Mouse (Mus musculus) MEL (cell line): ENCODE measurements around the gene Slc22a1. TPM values are rescaled to one million over a fixed set of nuclear protein-coding genes. Genes with fewer than 3 reads are reported as not detected.

Experiments used
- DNase-seq: peaks from one replicate; pipeline ENCODE4 v3.0.0; 2011; ENCODE audit warnings: low read depth, low spot score
- H3K27ac ChIP-seq: 2 replicates; pipeline ENCODE4 v1.5.1; 2012; ENCODE audit warnings: low read depth, mild to moderate bottlenecking, control low read depth, low read length, moderate library complexity; ENCODE audit not compliant: control insufficient read depth
- H3K27me3 ChIP-seq, 2 experiments: fragments of 150-350 bp in 1 of 2; sonication (generic) in 1 of 2; 2 replicates each; pipeline ENCODE4 v1.6.1; 2012; ENCODE audit warnings: low read length in 2 of 2, mild to moderate bottlenecking in 2 of 2, improper control_type of control experiment in 1 of 2, moderate library complexity in 1 of 2; ENCODE audit not compliant: insufficient read depth in 2 of 2, control insufficient read depth in 1 of 2
- H3K36me3 ChIP-seq, 2 experiments: 2 replicates each; pipeline ENCODE4 v1.6.1; 2012 to 2014; ENCODE audit warnings: low read length in 2 of 2, improper control_type of control experiment in 1 of 2, inconsistent platforms in 1 of 2, mild to moderate bottlenecking in 1 of 2; ENCODE audit not compliant: insufficient read depth in 2 of 2, control insufficient read depth in 1 of 2
- H3K4me1 ChIP-seq, 2 experiments: fragments of 150-350 bp in 1 of 2; sonication (generic) in 1 of 2; 2 replicates each; pipeline ENCODE4 v1.6.1; 2012; ENCODE audit warnings: low read length in 2 of 2, improper control_type of control experiment in 1 of 2, mild to moderate bottlenecking in 1 of 2; ENCODE audit not compliant: insufficient read depth in 2 of 2, control insufficient read depth in 1 of 2
- H3K4me3 ChIP-seq, 2 experiments: fragments of 150-350 bp in 1 of 2; sonication (generic) in 1 of 2; 2 replicates each; pipeline ENCODE4 v1.5.1; 2012; ENCODE audit warnings: low read depth in 2 of 2, low read length in 2 of 2, mild to moderate bottlenecking in 2 of 2, moderate library complexity in 2 of 2, control low read depth in 1 of 2, improper control_type of control experiment in 1 of 2; ENCODE audit not compliant: control insufficient read depth in 1 of 2, insufficient read depth in 1 of 2
- H3K79me2 ChIP-seq: 2 replicates; pipeline ENCODE4 v1.6.1; 2012; ENCODE audit warnings: mild to moderate bottlenecking, low read length, moderate library complexity; ENCODE audit not compliant: control insufficient read depth, poor library complexity, insufficient read depth
- H3K9ac ChIP-seq: 2 replicates; pipeline ENCODE4 v1.6.1; 2012; ENCODE audit warnings: low read depth, mild to moderate bottlenecking, control low read depth, low read length, moderate library complexity; ENCODE audit not compliant: control insufficient read depth, poor library complexity, severe bottlenecking
- H3K9me3 ChIP-seq: fragments of 150-350 bp; sonication (generic); replicated peaks from 2 replicates; pipeline ENCODE4 v1.6.1; 2012; ENCODE audit warnings: mild to moderate bottlenecking, low read length, improper control_type of control experiment, moderate library complexity; ENCODE audit not compliant: insufficient read depth
- GABPA ChIP-seq: IDR thresholded peaks from 2 replicates; pipeline ENCODE4 v1.6.1; 2012; ENCODE audit warnings: low read depth, mild to moderate bottlenecking, inconsistent platforms, low read length, improper control_type of control experiment, moderate library complexity
- MEF2A ChIP-seq: IDR thresholded peaks from 2 replicates; pipeline ENCODE4 v1.6.1; 2014; ENCODE audit warnings: low read depth, mild to moderate bottlenecking, inconsistent platforms, low read length, improper control_type of control experiment; ENCODE audit not compliant: poor library complexity, insufficient replicate concordance, severe bottlenecking; ENCODE audit errors: extremely low read depth
- MYB ChIP-seq: IDR thresholded peaks from 2 replicates; pipeline ENCODE4 v1.6.1; 2011; ENCODE audit warnings: mild to moderate bottlenecking, low read depth, low read length, improper control_type of control experiment
- NELFE ChIP-seq: IDR thresholded peaks from 2 replicates; pipeline ENCODE4 v1.6.1; 2011; ENCODE audit warnings: low read depth, low read length, improper control_type of control experiment
- NRF1 ChIP-seq: IDR thresholded peaks from 2 replicates; pipeline ENCODE4 v1.6.1; 2014; ENCODE audit warnings: low read depth, mild to moderate bottlenecking, inconsistent platforms, low read length, improper control_type of control experiment, moderate library complexity; ENCODE audit not compliant: poor library complexity, insufficient read depth, severe bottlenecking
- POLR2A ChIP-seq, 2 experiments: IDR thresholded peaks; 2 replicates each; pipeline ENCODE4 v1.6.1; 2011 to 2012; ENCODE audit warnings: low read length in 2 of 2, mild to moderate bottlenecking in 2 of 2, control low read depth in 1 of 2, improper control_type of control experiment in 1 of 2, low read depth in 1 of 2, moderate library complexity in 1 of 2; ENCODE audit not compliant: control insufficient read depth in 1 of 2, insufficient read depth in 1 of 2, poor library complexity in 1 of 2
- SMC3 ChIP-seq: IDR thresholded peaks from 2 replicates; pipeline ENCODE4 v1.6.1; 2011; ENCODE audit warnings: low read depth, low read length, improper control_type of control experiment
- USF1 ChIP-seq: IDR thresholded peaks from 2 replicates; pipeline ENCODE4 v1.6.1; 2014; ENCODE audit warnings: low read depth, mild to moderate bottlenecking, inconsistent platforms, low read length, improper control_type of control experiment, moderate library complexity
- USF2 ChIP-seq, 2 experiments: IDR thresholded peaks; 2 replicates each; pipeline ENCODE4 v1.6.1; 2011 to 2012; ENCODE audit warnings: improper control_type of control experiment in 2 of 2, low read length in 2 of 2, borderline replicate concordance in 1 of 2, inconsistent platforms in 1 of 2, low read depth in 1 of 2, mild to moderate bottlenecking in 1 of 2; ENCODE audit not compliant: insufficient read depth in 1 of 2
- polyA plus RNA-seq, 2 experiments: library from polyadenylated mRNA; stranded (reverse) in 1 of 2; unstranded in 1 of 2; fragments of >175 nt in 1 of 2; fragments of >200 nt in 1 of 2; gene quantifications; 2 replicates each; pipeline versions ENCODE4 v1.2.1 to v1.2.4; 2012; ENCODE audit warnings: low replicate concordance in 2 of 2, low read depth in 1 of 2; ENCODE audit not compliant: insufficient read length in 2 of 2, insufficient read depth in 1 of 2, missing spikeins in 1 of 2
- total RNA-seq: library from RNA; depleted of rRNA; stranded (reverse); fragments of 300-350 nt; gene quantifications from 2 replicates; pipeline ENCODE4 v1.2.3, GENCODE M21; 2012; rRNA removed

Gene Slc22a1
- total RNA-seq (not detected in 2 replicates), polyA plus RNA-seq (not detected)

DNA sequence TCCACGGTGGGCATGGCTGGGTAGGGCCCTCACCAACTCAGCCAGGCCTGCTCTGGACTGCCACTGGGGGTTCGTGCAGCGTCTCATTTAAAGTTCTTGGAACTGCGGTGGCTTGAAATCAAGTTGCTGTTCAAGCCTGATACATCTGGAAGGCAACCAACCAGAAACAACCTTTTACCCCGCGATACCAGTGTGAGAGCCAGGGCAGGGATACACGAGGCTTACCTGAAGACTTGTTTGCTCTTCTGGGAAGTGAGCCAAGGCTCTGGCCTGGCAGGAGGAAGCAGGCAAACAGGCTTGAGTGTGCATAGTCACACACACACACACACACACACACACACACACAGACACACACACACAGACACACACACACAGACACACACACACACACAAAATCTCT lies at the start of gene Slc22a1:
Slc22a1 (minus strand) TSS at position 184 of the 400 bp plus-strand sequence.
- Histone ChIP-seq H3K27me3 (no peaks in the 10 kb centered on the region; a peak in 1 of 4 replicates), H3K79me2 (no peaks in the 10 kb centered on the region), H3K4me1 (no peaks in the 10 kb centered on the region), H3K36me3 (no peaks in the 10 kb centered on the region), H3K4me3 (no peak within 1 kb of the TSS), H3K27ac (no peak within 1 kb of the TSS), H3K9me3 (no peaks in the 10 kb centered on the region), H3K9ac (no peak within 1 kb of the TSS)
- no peak for TF ChIP-seq MYB
- no peak for DNase-seq

DNA sequence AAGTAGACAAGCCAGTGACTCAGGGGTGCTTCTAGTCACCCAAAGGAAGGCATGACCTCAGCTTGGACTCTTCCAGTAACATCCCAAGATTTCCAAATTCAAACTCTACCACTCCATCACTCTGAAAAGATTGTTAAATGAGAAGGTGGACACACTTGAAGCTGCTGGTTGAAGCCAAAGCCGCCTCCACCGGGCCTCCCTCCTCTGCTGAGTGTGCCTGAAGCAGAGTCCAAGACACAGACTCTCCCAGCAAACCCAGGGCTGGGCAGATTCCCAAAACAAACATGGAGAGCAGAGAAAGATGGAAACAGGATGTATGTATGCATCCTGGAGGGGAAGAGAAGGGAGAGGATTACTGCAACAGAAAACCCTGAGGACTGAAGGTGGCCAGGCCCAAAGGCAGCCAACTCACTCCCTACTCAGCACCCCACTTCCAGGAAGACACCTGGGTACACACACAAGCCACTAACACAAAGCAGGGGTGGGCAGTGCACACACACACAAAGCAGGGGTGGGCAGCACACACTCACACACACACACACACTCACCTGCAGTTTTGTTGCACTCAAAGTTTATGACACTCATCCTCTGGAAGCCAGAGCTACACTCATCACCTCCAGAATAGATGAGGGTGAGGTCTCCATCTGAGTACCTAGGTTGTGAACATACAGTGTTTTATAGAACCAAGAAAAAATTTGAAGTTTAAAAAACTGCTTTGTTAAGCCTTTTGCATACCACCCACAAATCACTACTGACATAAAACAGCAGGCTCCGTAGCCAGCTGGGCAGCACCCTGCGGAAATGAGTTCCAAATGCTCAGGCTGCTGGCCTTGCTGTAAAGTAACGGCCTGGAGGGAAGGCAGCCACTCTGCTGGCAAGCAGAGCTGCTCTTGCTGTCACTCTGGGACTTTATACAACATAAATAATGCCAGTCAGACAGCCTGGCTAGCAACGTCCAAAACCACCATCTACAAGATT lies 49.4 kb upstream of the Slc22a1 start:
- peaks cover 15 to 29% of the 10 kb centered on the region in 2 experiments for H3K4me1 ChIP-seq
- no peak for DNase-seq
- TF ChIP-seq NRF1 (no peak), MYB (no peak), USF2 (IDR thresholded peaks at IDR 0.05; ENCODE audit: borderline replicate concordance in 1 of 2, insufficient read depth in 1 of 2, low read depth in 1 of 2, low read length in 2 of 2) (no peak), USF1 (no peak), SMC3 (no peak), MEF2A (no peak), POLR2A (IDR thresholded peaks at IDR 0.05; ENCODE audit: control insufficient read depth in 1 of 2, insufficient read depth in 1 of 2, low read depth in 1 of 2, low read length in 2 of 2, poor library complexity in 1 of 2) (no peak), GABPA (no peak), NELFE (no peak)
- no peaks in the 10 kb centered on the region for H3K79me2 ChIP-seq
- H3K36me3 ChIP-seq: peaks cover 0 to 27% of the 10 kb centered on the region in 2 experiments; a peak in 3 of 4 replicates
- H3K27ac ChIP-seq: peak overlapping the region; percentile 38; the same call in 1 of the 2 replicates
- H3K9me3 ChIP-seq: no peaks in the 10 kb centered on the region
- no peak overlapping the region for H3K4me3 ChIP-seq
- no peak overlapping the region for H3K9ac ChIP-seq
- H3K27me3 ChIP-seq: no peaks in the 10 kb centered on the region
